Comparison of ENCODE assay signal across 12 mouse cellular contexts in the genomic region with DNA sequence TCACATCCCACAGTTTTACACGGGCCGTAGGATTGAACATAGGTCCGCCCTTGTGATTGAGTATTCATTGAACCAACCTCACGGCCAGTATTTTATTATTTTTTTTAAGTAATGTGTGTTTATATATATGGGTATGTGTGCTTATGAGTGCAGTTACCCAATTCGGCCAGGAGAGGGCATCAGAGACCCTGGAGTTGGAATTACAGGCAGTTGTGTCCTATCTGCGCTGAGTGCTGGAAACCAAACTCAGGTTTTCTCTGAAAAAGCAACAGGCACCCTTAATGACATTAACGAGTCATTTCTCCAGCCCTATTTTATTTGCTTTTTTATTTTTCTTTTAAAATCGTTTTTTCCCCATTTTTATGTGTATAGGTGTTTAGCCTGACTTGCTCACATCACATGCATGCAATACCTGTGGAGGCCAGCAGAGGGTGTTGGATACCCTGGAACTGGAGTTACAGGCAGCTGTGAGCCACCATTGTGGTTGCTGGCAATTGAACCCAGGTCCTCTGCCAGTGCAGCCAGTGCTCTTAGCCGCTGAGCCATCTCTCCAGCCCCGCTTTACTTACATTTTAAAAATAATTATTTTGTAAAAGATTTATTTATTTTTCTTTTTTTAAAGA. TPM values are rescaled to one million over a fixed set of nuclear protein-coding genes. Genes with fewer than 3 reads are reported as not detected.
A peak's percentile ranks its signal among the peaks of the same experiment; 100 is the strongest.
DNase-seq lines count a peak whose midpoint lies in the region; ATAC-seq and TF ChIP-seq lines count a peak whose summit lies in the region.
"Had no signal": no experiment of that assay in that cellular context is flagged by ENCODE, and none has a peak within 500 bp of the region (broad histone marks: within the 10 kb centered on the region; RNA-seq: fewer than 3 reads in every experiment).

No protein-coding gene starts in this region.

- DNase-seq in spleen, adult 2 months (ENCODE audit: low read depth in 1 of 2, low spot score in 2 of 2): peak in 1 of 2 experiments; percentile 43
- no peak for DNase-seq in spleen, postnatal 4 days (ENCODE audit: low spot score in 2 of 2)
- DNase-seq in thymus, postnatal 25 days: peak; percentile 30
- no peak for DNase-seq in layer of hippocampus, postnatal 10 days (ENCODE audit: low spot score in 2 of 2)
- DNase-seq in right cerebral cortex, postnatal 4 days: no peak
- DNase-seq: gastrocnemius, postnatal 36 days had no signal

- H3K9me3 ChIP-seq in intestine, postnatal 0 days (ENCODE audit: control insufficient read depth): no peaks in the 10 kb centered on the region
- H3K9me3 ChIP-seq in intestine, embryonic 15.5 days: no peaks in the 10 kb centered on the region
- H3K9me3 ChIP-seq: hindbrain, embryonic 15.5 days had no signal

- H3K4me1 ChIP-seq in intestine, postnatal 0 days (replicated peaks; ENCODE audit: control insufficient read depth, insufficient read depth, low read length): peaks cover 7% of the 10 kb centered on the region; the same call in 1 of the 2 replicates
- H3K4me1 ChIP-seq in intestine, embryonic 15.5 days (replicated peaks): peaks cover 26% of the 10 kb centered on the region; the same call in 1 of the 2 replicates
- H3K4me1 ChIP-seq in spleen, adult 2 months (ENCODE audit: control insufficient read depth, insufficient read depth, insufficient read length): peaks cover 43% of the 10 kb centered on the region
- peaks cover 4% of the 10 kb centered on the region for H3K4me1 ChIP-seq in bone marrow, adult 2 months (ENCODE audit: control insufficient read depth, insufficient read depth, low read length)
- H3K4me1 ChIP-seq: hindbrain, embryonic 15.5 days had no signal

- no peak for TF ChIP-seq POLR2A in spleen, adult 2 months (IDR thresholded peaks at IDR 0.05; ENCODE audit: low read depth, low read length)
- no peak for TF ChIP-seq POLR2A in bone marrow, adult 2 months (IDR thresholded peaks at IDR 0.05; ENCODE audit: borderline replicate concordance, control insufficient read depth, low read depth, low read length)

- TF ChIP-seq CTCF in intestine, postnatal 0 days (IDR thresholded peaks at IDR 0.05; ENCODE audit: low read depth): peak; percentile 58
- TF ChIP-seq CTCF in spleen, adult 2 months (IDR thresholded peaks at IDR 0.05; ENCODE audit: extremely low read depth, insufficient read depth, insufficient read length, insufficient replicate concordance): 0 out of 2 replicates have a peak, but pooled peaks have one; percentile 1
- peak; percentile 52; the same call in 1 of the 2 replicates for TF ChIP-seq CTCF in bone marrow, adult 2 months (IDR thresholded peaks at IDR 0.05; ENCODE audit: control insufficient read depth, insufficient read depth, low read length)

- H3K4me2 ChIP-seq in intestine, postnatal 0 days (replicated peaks; ENCODE audit: low read depth): no peak overlapping the region
- H3K4me2 ChIP-seq in intestine, embryonic 15.5 days (replicated peaks): no peak overlapping the region
- H3K4me2 ChIP-seq: hindbrain, embryonic 15.5 days; midbrain, embryonic 13.5 days had no signal

- no peak for ATAC-seq in intestine, postnatal 0 days
- no peak for ATAC-seq in intestine, embryonic 15.5 days
- ATAC-seq: midbrain, embryonic 13.5 days had no signal

- WGBS in intestine, postnatal 0 days: 89% methylated on average over 10 of the region's 10 CpGs
- WGBS in intestine, embryonic 15.5 days: 85% methylated on average over 10 of the region's 10 CpGs
- WGBS in spleen, adult 2 months: 90% methylated on average over 10 of the region's 10 CpGs
- 84% methylated on average over 10 of the region's 10 CpGs for WGBS in bone marrow, adult 2 months

- H3K9ac ChIP-seq in intestine, postnatal 0 days (ENCODE audit: low read depth, low read length): no peak overlapping the region
- H3K9ac ChIP-seq in intestine, embryonic 15.5 days: no peak overlapping the region
- H3K9ac ChIP-seq: hindbrain, embryonic 15.5 days; midbrain, embryonic 13.5 days had no signal

- no peaks in the 10 kb centered on the region for H3K27me3 ChIP-seq in intestine, postnatal 0 days (replicated peaks; ENCODE audit: control insufficient read depth, insufficient read depth, low read length)
- no peaks in the 10 kb centered on the region for H3K27me3 ChIP-seq in intestine, embryonic 15.5 days (replicated peaks)
- H3K27me3 ChIP-seq in spleen, adult 2 months (ENCODE audit: control insufficient read depth, insufficient read depth, low read length): no peaks in the 10 kb centered on the region
- H3K27me3 ChIP-seq: hindbrain, embryonic 15.5 days had no signal

- no peak overlapping the region for H3K27ac ChIP-seq in intestine, postnatal 0 days (ENCODE audit: low read depth, low read length)
- no peak overlapping the region for H3K27ac ChIP-seq in intestine, embryonic 15.5 days
- H3K27ac ChIP-seq in spleen, adult 2 months (ENCODE audit: insufficient read depth, low read length): no peak overlapping the region
- H3K27ac ChIP-seq in bone marrow, adult 2 months (ENCODE audit: control insufficient read depth, insufficient read depth, low read depth, low read length, poor library complexity): no peak overlapping the region
- H3K27ac ChIP-seq: hindbrain, embryonic 15.5 days; midbrain, embryonic 13.5 days had no signal

- no peak overlapping the region for H3K4me3 ChIP-seq in intestine, postnatal 0 days (ENCODE audit: low read depth, low read length)
- no peak overlapping the region for H3K4me3 ChIP-seq in intestine, embryonic 15.5 days (replicated peaks)
- H3K4me3 ChIP-seq in spleen, adult 2 months (ENCODE audit: extremely low read depth, insufficient read depth, insufficient read length): no peak overlapping the region
- no peak overlapping the region for H3K4me3 ChIP-seq in bone marrow, adult 2 months (replicated peaks; ENCODE audit: control insufficient read depth, low read depth, low read length)
- H3K4me3 ChIP-seq: hindbrain, embryonic 15.5 days; midbrain, embryonic 13.5 days had no signal

- H3K36me3 ChIP-seq in intestine, postnatal 0 days (ENCODE audit: control insufficient read depth, insufficient read depth): no peaks in the 10 kb centered on the region; the same call in 1 of the 2 replicates
- no peaks in the 10 kb centered on the region for H3K36me3 ChIP-seq in intestine, embryonic 15.5 days
- peaks cover 3% of the 10 kb centered on the region; the same call in 1 of the 2 replicates for H3K36me3 ChIP-seq in spleen, adult 2 months (ENCODE audit: control insufficient read depth, insufficient read depth, low read length)
- H3K36me3 ChIP-seq: hindbrain, embryonic 15.5 days; midbrain, embryonic 13.5 days had no signal

RNA-seq across cellular contexts. Expression of a gene that starts 8.0 kb away (rescaled TPM):
- polyA plus RNA-seq in intestine, postnatal 0 days (2015; fragmentation: Nextera tagmentation; extraction: Ambion mirVana): 30.0 and 34.5 TPM in 2 replicates
- 22.4 and 22.8 TPM in 2 replicates for polyA plus RNA-seq in intestine, embryonic 15.5 days (2015; fragmentation: Nextera tagmentation; extraction: Ambion mirVana)
- 110 and 131 TPM in 2 replicates for polyA plus RNA-seq in spleen, adult 2 months (2012; rRNA removed)
- polyA plus RNA-seq in bone marrow, adult 2 months (2011; ENCODE audit: insufficient read depth, insufficient read length, low replicate concordance, missing spikeins): 22.6 and 43.7 TPM in 2 replicates
- 10 to 100 TPM in 1 of 2 experiments, 1 to 10 TPM in 1; 8.4 to 12.7 TPM for total RNA-seq in layer of hippocampus, postnatal 10 days (2021)

RNA-seq across cellular contexts. Expression of a gene that starts 18.2 kb away (rescaled TPM):
- 7.4 and 24.6 TPM in 2 replicates for polyA plus RNA-seq in intestine, postnatal 0 days (2015; fragmentation: Nextera tagmentation; extraction: Ambion mirVana)
- polyA plus RNA-seq in intestine, embryonic 15.5 days (2015; fragmentation: Nextera tagmentation; extraction: Ambion mirVana): 0.93 and 0.99 TPM in 2 replicates
- polyA plus RNA-seq in spleen, adult 2 months (2012; rRNA removed): 0.18 TPM in 1 of 2 replicates, not detected in the other
- polyA plus RNA-seq in bone marrow, adult 2 months (2011; ENCODE audit: insufficient read depth, insufficient read length, low replicate concordance, missing spikeins): 1.1 TPM in 1 of 2 replicates, not detected in the other
- total RNA-seq in layer of hippocampus, postnatal 10 days (2021): not detected
- total RNA-seq: gastrocnemius, postnatal 36 days; left cerebral cortex, postnatal 36 days had no signal
- polyA plus RNA-seq: midbrain, embryonic 13.5 days had no signal

RNA-seq across cellular contexts. Expression of a gene that starts 50.3 kb away (rescaled TPM):
- 0.33 and 0.64 TPM in 2 replicates for polyA plus RNA-seq in intestine, postnatal 0 days (2015; fragmentation: Nextera tagmentation; extraction: Ambion mirVana)
- 0.40 and 0.52 TPM in 2 replicates for polyA plus RNA-seq in intestine, embryonic 15.5 days (2015; fragmentation: Nextera tagmentation; extraction: Ambion mirVana)
- polyA plus RNA-seq in spleen, adult 2 months (2012; rRNA removed): 0.83 and 1.7 TPM in 2 replicates
- polyA plus RNA-seq in bone marrow, adult 2 months (2011; ENCODE audit: insufficient read depth, insufficient read length, low replicate concordance, missing spikeins): not detected in 2 replicates
- total RNA-seq in layer of hippocampus, postnatal 10 days (2021): 1 to 10 TPM; 1.9 to 4.3 TPM

RNA-seq across cellular contexts. Expression of a gene that starts 50.6 kb away (rescaled TPM):
- polyA plus RNA-seq in intestine, postnatal 0 days (2015; fragmentation: Nextera tagmentation; extraction: Ambion mirVana): 0.12 TPM in 1 of 2 replicates, not detected in the other
- 0.18 and 0.24 TPM in 2 replicates for polyA plus RNA-seq in intestine, embryonic 15.5 days (2015; fragmentation: Nextera tagmentation; extraction: Ambion mirVana)
- polyA plus RNA-seq in spleen, adult 2 months (2012; rRNA removed): 0.26 and 0.50 TPM in 2 replicates
- polyA plus RNA-seq in bone marrow, adult 2 months (2011; ENCODE audit: insufficient read depth, insufficient read length, low replicate concordance, missing spikeins): not detected in 2 replicates
- total RNA-seq in layer of hippocampus, postnatal 10 days (2021): 1 to 10 TPM; 4.4 to 5.7 TPM

RNA-seq across cellular contexts. Expression of a gene that starts 56.0 kb away (rescaled TPM):
- 2.9 TPM in 2 replicates for polyA plus RNA-seq in intestine, postnatal 0 days (2015; fragmentation: Nextera tagmentation; extraction: Ambion mirVana)
- 4.8 and 5.5 TPM in 2 replicates for polyA plus RNA-seq in intestine, embryonic 15.5 days (2015; fragmentation: Nextera tagmentation; extraction: Ambion mirVana)
- polyA plus RNA-seq in spleen, adult 2 months (2012; rRNA removed): 4.7 and 5.9 TPM in 2 replicates
- polyA plus RNA-seq in bone marrow, adult 2 months (2011; ENCODE audit: insufficient read depth, insufficient read length, low replicate concordance, missing spikeins): not detected in 2 replicates
- 10 to 100 TPM; 31.2 to 31.4 TPM for total RNA-seq in layer of hippocampus, postnatal 10 days (2021)

Comparison
In these comparisons a context has a peak if more than half of its experiments do, and no peak if none do; other contexts are left out.
1. CTCF ChIP-seq: peak in every context shown above with its lines; median percentile 58 in intestine, postnatal 0 days; 52 in bone marrow, adult 2 months; 1 in spleen, adult 2 months.